Mouse (Mus musculus): ENCODE measurements around the gene Arvcf.

Gene Arvcf

GRCm38 (mm10) chr16:18357977-18358376 is 10.0 kb downstream of the Arvcf start:
- no peak for DNase-seq

- peak; percentile 78 for DNase-seq
These were observed 12.3 kb downstream of the Arvcf start for GRCm38 (mm10) chr16:18360151-18360805.

- no peak for DNase-seq
These were observed 15.0 kb downstream of the Arvcf start for GRCm38 (mm10) chr16:18362948-18363347.

GRCm38 (mm10) chr16:18366849-18367248 is 18.9 kb downstream of the Arvcf start:
- no peak for DNase-seq

GRCm38 (mm10) chr16:18370197-18370596 is 22.2 kb downstream of the Arvcf start:
- DNase-seq = no peak

GRCm38 (mm10) chr16:18373632-18374031 is 25.6 kb downstream of the Arvcf start:
- no peak for DNase-seq

- DNase-seq = no peak
These were observed 28.4 kb downstream of the Arvcf start for GRCm38 (mm10) chr16:18376297-18376954.

- no peak for DNase-seq
These were observed 29.2 kb downstream of the Arvcf start for GRCm38 (mm10) chr16:18377203-18377602.

GRCm38 (mm10) chr16:18378489-18378888 is 30.5 kb downstream of the Arvcf start:
- DNase-seq = no peak

GRCm38 (mm10) chr16:18379338-18380001 is 31.5 kb downstream of the Arvcf start:
- DNase-seq = peak; percentile 17

GRCm38 (mm10) chr16:18380495-18381063 is 32.6 kb downstream of the Arvcf start:
- peak; percentile 25 for DNase-seq

- DNase-seq = no peak
These were observed 33.8 kb downstream of the Arvcf start for GRCm38 (mm10) chr16:18381621-18382258.

- DNase-seq = peak; percentile 78
These were observed 35.2 kb downstream of the Arvcf start for GRCm38 (mm10) chr16:18383045-18383726.

GRCm38 (mm10) chr16:18383756-18384155 is 35.8 kb downstream of the Arvcf start:
- no peak for DNase-seq

GRCm38 (mm10) chr16:18384211-18384610 is 36.2 kb downstream of the Arvcf start:
- peak; percentile 34 for DNase-seq

- DNase-seq = peak; percentile 12
These were observed 36.7 kb downstream of the Arvcf start for GRCm38 (mm10) chr16:18384659-18385058.

- DNase-seq = no peak
These were observed 37.4 kb downstream of the Arvcf start for GRCm38 (mm10) chr16:18385411-18385810.

GRCm38 (mm10) chr16:18386451-18386850 is 38.5 kb downstream of the Arvcf start:
- peak; percentile 47 for DNase-seq

- DNase-seq = peak; percentile 26
These were observed 39.0 kb downstream of the Arvcf start for GRCm38 (mm10) chr16:18386972-18387371.

GRCm38 (mm10) chr16:18387704-18388582 is 40.0 kb downstream of the Arvcf start:
- no peak for DNase-seq
